ENCODE assay signal across 13 mouse cellular contexts in the genomic region with DNA sequence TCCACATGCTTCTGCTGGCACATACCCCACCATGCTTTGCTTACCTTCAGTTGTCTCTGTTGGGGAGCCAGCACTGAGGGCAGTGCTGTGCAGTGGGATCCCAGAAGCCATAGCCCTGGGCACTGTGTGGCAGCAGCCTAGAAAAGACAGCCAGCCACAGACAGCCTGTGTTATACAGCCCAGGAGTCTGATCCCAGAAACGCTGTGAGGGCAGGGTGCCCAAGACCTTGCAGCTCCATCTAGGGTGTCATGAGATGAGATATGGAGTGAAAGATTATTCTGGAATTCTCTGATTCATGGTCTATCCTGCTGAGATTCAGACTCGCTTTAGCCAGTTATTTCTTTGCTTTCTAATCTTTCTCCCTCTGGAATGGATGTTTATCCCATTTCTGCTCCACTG. TPM values are rescaled to one million over a fixed set of nuclear protein-coding genes. Genes with fewer than 3 reads are reported as not detected.
DNase-seq lines count a peak whose midpoint lies in the region.
"Had no signal": no experiment of that assay in that cellular context is flagged by ENCODE, and none has a peak within 500 bp of the region (broad histone marks: within the 10 kb centered on the region; RNA-seq: fewer than 3 reads in every experiment).

No protein-coding gene starts in this region.

- DNase-seq in adrenal gland, postnatal 10 days, result peak; percentile 52
- DNase-seq in adrenal gland, postnatal 4 days (ENCODE audit: low spot score in 2 of 2), result no peak
- DNase-seq in lung, postnatal 36 days, result peak; percentile 2
- no peak for DNase-seq in lung, postnatal 10 days
- DNase-seq in NIH3T3 (ENCODE audit: low read depth), result peak; percentile 65
- DNase-seq in adrenal gland, postnatal 25 days, result peak; percentile 64
- DNase-seq in thymus, adult 18-20 months, result no peak
- DNase-seq: cerebellum, adult 2 months; cerebellum, postnatal 25 days; forebrain, postnatal 0 days; gastrocnemius, postnatal 25 days; heart, adult 11 months; heart, postnatal 36 days had no signal

RNA-seq across cellular contexts. Expression of a gene that starts 51.4 kb away (rescaled TPM):
- 1 to 10 TPM; 3.6 to 4.3 TPM for total RNA-seq in adrenal gland, postnatal 10 days (2021)
- 1 to 10 TPM; 4.0 to 4.1 TPM for total RNA-seq in adrenal gland, postnatal 4 days (2021)
- 2.2 and 5.2 TPM in 2 replicates for total RNA-seq in adrenal gland, postnatal 25 days (2021)

Comparison
In these comparisons a context has a peak if more than half of its experiments do, and no peak if none do; other contexts are left out.
1. DNase-seq: peak in adrenal gland, postnatal 10 days (single experiment), lung, postnatal 36 days (single experiment), NIH3T3 (single experiment) and adrenal gland, postnatal 25 days (single experiment); none in adrenal gland, postnatal 4 days (0 of 2), lung, postnatal 10 days (single experiment) and thymus, adult 18-20 months (0 of 2).